Mouse (Mus musculus) brain, embryonic 14.5 days (tissue): Measurements from ENCODE around the gene Primpol. TPM values are rescaled to one million over a fixed set of nuclear protein-coding genes. Genes with fewer than 3 reads are reported as not detected.
"Not testable (repeated sequence)": the region's sequence is repeated elsewhere in the genome, so short reads cannot be mapped to it uniquely, and the experiment has no call there.

Experiments
- DNase-seq: peaks from one replicate; pipeline ENCODE4 v3.0.0-alpha.2; 2011; ENCODE audit warnings: low read depth
- CTCF ChIP-seq: fragments of 200-500 bp; IDR thresholded peaks from 2 replicates; pipeline ENCODE4 v1.5.1; 2012; ENCODE audit warnings: inconsistent platforms, mild to moderate bottlenecking, moderate library complexity, borderline replicate concordance; ENCODE audit not compliant: insufficient read depth, insufficient read length; ENCODE audit errors: extremely low read depth
- POLR2A ChIP-seq: fragments of 200-500 bp; IDR thresholded peaks from 2 replicates; pipeline ENCODE4 v1.6.1; 2012; ENCODE audit warnings: mild to moderate bottlenecking, inconsistent platforms, borderline replicate concordance; ENCODE audit not compliant: poor library complexity, insufficient read depth, insufficient read length, severe bottlenecking; ENCODE audit errors: extremely low read depth
- polyA plus RNA-seq: library from polyadenylated mRNA; depleted of rRNA; stranded (reverse); fragments of >200 nt; gene quantifications from 2 replicates; pipeline ENCODE4 v1.2.3, GENCODE M21; 2012

Gene Primpol
- polyA plus RNA-seq, 1 experiment = 5.0 TPM

- no peak for TF ChIP-seq CTCF
- no peak for TF ChIP-seq POLR2A
- no peak for DNase-seq
Measured at GRCm38 (mm10) chr8:46599314-46599904, 17.6 kb downstream of the Primpol start.

GRCm38 (mm10) chr8:46598753-46599152 lies 18.3 kb downstream of the Primpol start:
- TF ChIP-seq CTCF = no peak
- no peak for TF ChIP-seq POLR2A
- no peak for DNase-seq

GRCm38 (mm10) chr8:46598114-46598513 lies 18.9 kb downstream of the Primpol start:
- no peak for DNase-seq
- no peak for TF ChIP-seq CTCF
- TF ChIP-seq POLR2A = no peak

GRCm38 (mm10) chr8:46597411-46597810 lies 19.6 kb downstream of the Primpol start:
- TF ChIP-seq POLR2A (no peak), CTCF (no peak)

GRCm38 (mm10) chr8:46596530-46596929 lies 20.5 kb downstream of the Primpol start:
- TF ChIP-seq POLR2A (no peak), CTCF (no peak)
- no peak for DNase-seq

More at GRCm38 (mm10) chr8:46597411-46597810, 19.6 kb downstream of the Primpol start:
- DNase-seq = no peak

GRCm38 (mm10) chr8:46595593-46595992 lies 21.4 kb downstream of the Primpol start:
- TF ChIP-seq CTCF = no peak
- no peak for TF ChIP-seq POLR2A
- DNase-seq = no peak

GRCm38 (mm10) chr8:46593772-46594171 lies 23.2 kb downstream of the Primpol start:
- TF ChIP-seq POLR2A (no peak), CTCF (no peak)
- peak; percentile 28 for DNase-seq

GRCm38 (mm10) chr8:46593067-46593466 lies 23.9 kb downstream of the Primpol start:
- TF ChIP-seq CTCF (no peak), POLR2A (no peak)
- peak; percentile 22 for DNase-seq

GRCm38 (mm10) chr8:46588663-46589062 lies 28.3 kb downstream of the Primpol start:
- no peak for DNase-seq
- TF ChIP-seq CTCF (no peak), POLR2A (no peak)

- TF ChIP-seq CTCF (no peak), POLR2A (no peak)
- no peak for DNase-seq
Measured at GRCm38 (mm10) chr8:46587911-46588310, 29.1 kb downstream of the Primpol start.

- DNase-seq = no peak
- TF ChIP-seq CTCF (no peak), POLR2A (no peak)
Measured at GRCm38 (mm10) chr8:46585576-46585975, 31.4 kb downstream of the Primpol start.

- not testable (repeated sequence) for DNase-seq
Measured at GRCm38 (mm10) chr8:46584328-46584727, 32.7 kb downstream of the Primpol start.
